Mouse (Mus musculus) hindbrain, embryonic 13.5 days (tissue): ENCODE results near the gene Nisch. TPM values are rescaled to one million over a fixed set of nuclear protein-coding genes. Genes with fewer than 3 reads are reported as not detected.

Source experiments
- ATAC-seq: fragments of 200-750 bp; cut with Nextera tagmentation; 2 replicates; pipeline ENCODE4 v1.8.0; 2017; ENCODE audit warnings: moderate TSS enrichment; ENCODE audit not compliant: low FRiP score
- H3K27ac ChIP-seq: fragments of 300-500 bp; sonication (generic); 2 replicates; pipeline ENCODE4 v1.5.1; 2015; ENCODE audit warnings: inconsistent platforms, mild to moderate bottlenecking, moderate library complexity
- H3K27me3 ChIP-seq: fragments of 300-500 bp; sonication (generic); 2 replicates; pipeline ENCODE4 v1.6.1; 2015; ENCODE audit warnings: mild to moderate bottlenecking, inconsistent platforms
- H3K36me3 ChIP-seq: fragments of 300-500 bp; sonication (generic); 2 replicates; pipeline ENCODE4 v1.6.1; 2015; ENCODE audit warnings: mild to moderate bottlenecking, inconsistent platforms
- H3K4me1 ChIP-seq: fragments of 300-500 bp; sonication (generic); replicated peaks from 2 replicates; pipeline ENCODE4 v1.6.1; 2015; ENCODE audit warnings: inconsistent platforms
- H3K4me2 ChIP-seq: fragments of 300-500 bp; sonication (generic); 2 replicates; pipeline ENCODE4 v1.6.1; 2015; ENCODE audit warnings: inconsistent platforms, mild to moderate bottlenecking, moderate library complexity
- H3K4me3 ChIP-seq: fragments of 300-500 bp; sonication (generic); 2 replicates; pipeline ENCODE4 v1.5.1; 2015; ENCODE audit warnings: mild to moderate bottlenecking, inconsistent platforms
- H3K9ac ChIP-seq: fragments of 300-500 bp; sonication (generic); 2 replicates; pipeline ENCODE4 v1.6.1; 2015; ENCODE audit warnings: mild to moderate bottlenecking, inconsistent platforms
- H3K9me3 ChIP-seq: fragments of 300-500 bp; sonication (generic); 2 replicates; pipeline ENCODE4 v1.6.1; 2016; ENCODE audit warnings: inconsistent platforms
- WGBS: fragments of 180-500 bp; shearing (Covaris S2); methylation state at CpG from one replicate; pipeline ENCODE4 v1.1.7; 2015; 5-methylcytosine and 5-hydroxymethylcytosine counted together
- polyA plus RNA-seq: library from polyadenylated mRNA; unstranded; fragments of >200 nt; fragmentation: Nextera tagmentation; extraction: Ambion mirVana; gene quantifications from 2 replicates; pipeline ENCODE4 v1.2.1, GENCODE M21; 2015

Nisch gene
- polyA plus RNA-seq, 1 experiment from 2014 or later, result 315 TPM

DNA sequence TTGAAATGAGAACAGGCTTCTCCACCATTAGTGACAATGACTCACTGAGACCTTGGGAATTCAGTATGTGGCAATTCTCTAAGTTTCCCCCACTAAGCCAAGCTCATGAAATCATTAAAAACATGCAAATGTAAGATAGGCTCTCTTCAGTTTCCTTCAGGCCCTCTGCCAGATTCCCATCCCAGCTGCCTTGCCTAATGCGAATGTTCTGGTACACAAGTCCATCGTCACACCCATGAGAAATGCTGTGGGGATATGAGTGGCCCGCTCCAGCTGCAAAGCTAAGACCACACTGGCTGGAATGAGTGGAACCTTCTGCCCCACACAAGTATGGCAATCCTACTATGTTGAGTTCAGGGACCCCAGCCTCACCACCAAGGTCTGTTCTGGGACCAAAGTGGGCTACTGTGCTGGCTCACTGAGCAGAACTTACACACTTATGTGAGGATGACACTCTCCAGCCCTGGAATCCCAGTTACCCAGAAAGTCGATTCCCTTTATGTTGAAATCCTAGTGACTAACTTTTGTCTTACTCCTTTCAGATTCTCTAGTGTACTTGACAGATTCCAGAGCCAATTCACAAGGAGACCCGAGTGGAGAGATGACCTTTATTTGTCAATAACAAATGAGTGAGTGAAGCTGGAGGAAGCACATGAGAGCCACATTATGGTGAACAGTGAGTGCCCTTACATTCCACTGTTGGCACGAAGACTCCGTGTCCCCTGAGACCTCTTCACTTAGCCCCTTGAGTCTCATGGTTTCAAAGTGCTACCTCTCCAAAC, 20.5 kb upstream of the Nisch start:
- Histone ChIP-seq H3K4me1 (0 out of 2 replicates have a peak, but pooled peaks cover 4% of the 10 kb centered on the region), H3K4me2 (no peak overlapping the region), H3K9me3 (no peaks in the 10 kb centered on the region), H3K4me3 (no peak overlapping the region), H3K36me3 (peaks cover 17% of the 10 kb centered on the region; the same call in 1 of the 2 replicates), H3K27me3 (no peaks in the 10 kb centered on the region), H3K9ac (no peak overlapping the region), H3K27ac (no peak overlapping the region)
- 87% methylated on average over 7 of the region's 7 CpGs for WGBS
- no peak for ATAC-seq

- H3K4me1 ChIP-seq, result 0 out of 2 replicates have a peak, but pooled peaks cover 9% of the 10 kb centered on the region
- H3K9me3 ChIP-seq, result no peaks in the 10 kb centered on the region
- no peak overlapping the region for H3K9ac ChIP-seq
- WGBS, result 23% methylated on average over 11 of the region's 11 CpGs
- H3K36me3 ChIP-seq, result peaks cover 11% of the 10 kb centered on the region; the same call in 1 of the 2 replicates
- H3K27ac ChIP-seq, result no peak overlapping the region
- no peaks in the 10 kb centered on the region for H3K27me3 ChIP-seq
- peak; percentile 41 for ATAC-seq
- no peak overlapping the region for H3K4me2 ChIP-seq
- H3K4me3 ChIP-seq, result no peak overlapping the region
These were observed 17.3 kb upstream of the Nisch start for GRCm38 (mm10) chr14:31233996-31234591.

DNA sequence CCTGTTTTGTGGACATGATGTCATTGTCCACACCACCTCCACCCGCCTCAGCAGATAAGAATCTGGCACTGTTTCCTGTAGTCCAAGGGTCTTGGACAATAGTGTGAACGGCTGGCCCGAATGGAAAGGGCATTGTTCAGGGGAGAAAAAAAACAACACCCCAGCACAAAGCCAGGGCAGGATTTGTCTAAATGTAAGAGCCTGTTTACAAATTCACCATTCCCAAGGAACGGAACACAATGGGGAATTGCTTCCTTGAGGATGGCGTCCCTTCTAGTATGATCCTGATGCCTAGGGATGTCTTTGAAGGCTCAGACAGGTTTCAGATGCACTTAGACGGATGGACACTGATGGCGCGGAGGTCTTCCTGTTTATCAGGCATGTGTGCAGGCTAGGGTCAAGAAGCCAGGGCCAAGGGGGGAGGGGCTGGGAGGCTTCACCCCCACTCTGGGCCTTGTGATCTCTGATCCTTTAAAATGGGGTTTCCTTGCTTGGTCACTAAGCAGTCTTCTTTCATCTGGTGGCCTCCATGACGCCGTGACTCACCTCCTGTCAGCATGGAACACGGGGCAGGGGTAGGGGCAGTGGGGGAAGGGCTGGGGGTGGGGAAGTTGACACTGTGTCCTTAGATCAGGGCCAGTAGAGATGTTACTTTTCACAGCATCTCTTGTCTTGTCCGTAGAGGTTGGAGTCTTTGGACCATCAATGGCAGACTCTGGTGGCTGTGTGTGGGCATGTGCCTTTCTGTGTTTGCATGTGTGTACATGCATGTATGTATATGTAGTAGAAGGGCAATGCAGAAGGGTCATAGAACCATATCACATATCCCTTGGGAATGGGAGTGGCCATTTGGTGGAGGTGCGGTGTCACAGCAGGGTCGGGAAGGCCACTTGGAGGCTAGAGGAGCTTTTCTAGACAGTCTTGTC, 16.6 kb upstream of the Nisch start:
- Histone ChIP-seq H3K4me2 (no peak overlapping the region), H3K4me3 (no peak overlapping the region), H3K27me3 (no peaks in the 10 kb centered on the region), H3K27ac (no peak overlapping the region), H3K36me3 (0 out of 2 replicates have a peak, but pooled peaks cover 5% of the 10 kb centered on the region), H3K9ac (no peak overlapping the region), H3K9me3 (no peaks in the 10 kb centered on the region), H3K4me1 (0 out of 2 replicates have a peak, but pooled peaks cover 10% of the 10 kb centered on the region)
- WGBS, result 82% methylated on average over 14 of the region's 14 CpGs
- ATAC-seq, result peak; percentile 52

GRCm38 (mm10) chr14:31232404-31233069, 15.8 kb upstream of the Nisch start:
- no peak for ATAC-seq
- WGBS, result 83% methylated on average over 13 of the region's 13 CpGs

GRCm38 (mm10) chr14:31230442-31230841, 13.7 kb upstream of the Nisch start:
- Histone ChIP-seq H3K4me1 (peaks cover 10% of the 10 kb centered on the region; the same call in 1 of the 2 replicates), H3K27me3 (no peaks in the 10 kb centered on the region), H3K36me3 (no peaks in the 10 kb centered on the region), H3K4me3 (no peak overlapping the region), H3K9ac (no peak overlapping the region), H3K9me3 (no peaks in the 10 kb centered on the region), H3K27ac (no peak overlapping the region), H3K4me2 (no peak overlapping the region)
- 81% methylated on average over 8 of the region's 8 CpGs for WGBS
- ATAC-seq, result no peak

More at GRCm38 (mm10) chr14:31232404-31233069, 15.8 kb upstream of the Nisch start:
- H3K4me1 ChIP-seq, result 0 out of 2 replicates have a peak, but pooled peaks cover 10% of the 10 kb centered on the region
- no peaks in the 10 kb centered on the region for H3K9me3 ChIP-seq
- H3K4me3 ChIP-seq, result no peak overlapping the region
- no peak overlapping the region; the same call in 1 of the 2 replicates for H3K27ac ChIP-seq
- H3K9ac ChIP-seq, result no peak overlapping the region
- H3K4me2 ChIP-seq, result no peak overlapping the region
- no peaks in the 10 kb centered on the region for H3K27me3 ChIP-seq
- 0 out of 2 replicates have a peak, but pooled peaks cover under 1% of the 10 kb centered on the region for H3K36me3 ChIP-seq

DNA sequence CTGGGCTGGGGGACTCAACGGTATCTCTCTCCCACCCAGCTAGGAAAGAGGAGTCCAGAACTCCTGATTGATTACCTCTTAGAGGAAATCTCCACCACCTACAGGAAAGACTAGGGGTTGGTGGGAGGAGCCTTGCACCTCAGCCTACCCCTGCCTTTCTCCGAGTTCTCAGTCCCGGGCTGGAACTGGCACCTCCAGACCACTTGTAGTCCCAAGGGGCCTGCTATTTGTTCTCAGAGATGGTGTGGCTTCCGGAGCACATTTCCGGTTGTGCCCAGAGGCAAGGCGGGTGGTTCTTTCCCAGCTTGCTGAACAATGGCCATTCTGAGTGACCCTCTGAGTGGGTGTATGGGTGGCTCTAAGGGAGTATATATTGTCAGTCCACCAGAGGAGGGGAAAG, 11.5 kb upstream of the Nisch start:
- H3K4me3 ChIP-seq, result no peak overlapping the region
- no peaks in the 10 kb centered on the region for H3K9me3 ChIP-seq
- 74% methylated on average over 6 of the region's 6 CpGs for WGBS
- peaks cover 6% of the 10 kb centered on the region; the same call in 1 of the 2 replicates for H3K4me1 ChIP-seq
- ATAC-seq, result no peak
- H3K4me2 ChIP-seq, result no peak overlapping the region
- H3K9ac ChIP-seq, result no peak overlapping the region
- no peaks in the 10 kb centered on the region for H3K27me3 ChIP-seq
- H3K36me3 ChIP-seq, result no peaks in the 10 kb centered on the region
- no peak overlapping the region for H3K27ac ChIP-seq

DNA sequence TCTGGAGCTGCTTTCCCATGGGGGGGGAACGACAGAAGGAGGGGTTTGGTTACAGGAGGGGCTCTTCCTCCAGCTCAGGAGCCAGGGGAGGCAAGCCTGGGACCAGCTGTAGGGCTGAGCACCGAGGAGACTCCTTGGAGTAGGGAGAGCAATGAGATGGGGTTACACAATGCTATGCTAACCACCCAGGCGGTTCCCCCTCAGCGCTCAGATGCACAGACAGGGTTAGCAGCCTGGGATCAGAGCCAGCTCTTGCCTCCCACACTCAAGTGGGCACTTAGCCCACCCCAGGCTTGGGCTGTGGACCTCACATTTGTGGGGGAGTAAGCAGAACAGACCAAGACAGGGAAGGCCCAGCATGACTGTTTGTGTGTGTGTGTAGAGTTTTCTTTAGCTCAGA, 10.2 kb upstream of the Nisch start:
- Histone ChIP-seq H3K27me3 (no peaks in the 10 kb centered on the region), H3K4me1 (peaks cover 6% of the 10 kb centered on the region; the same call in 1 of the 2 replicates), H3K9me3 (no peaks in the 10 kb centered on the region), H3K36me3 (no peaks in the 10 kb centered on the region), H3K9ac (no peak overlapping the region), H3K4me2 (no peak overlapping the region), H3K4me3 (no peak overlapping the region), H3K27ac (no peak overlapping the region)
- 55% methylated on average over 4 of the region's 4 CpGs for WGBS
- peak; percentile 52; the same call in 1 of the 2 replicates for ATAC-seq

DNA sequence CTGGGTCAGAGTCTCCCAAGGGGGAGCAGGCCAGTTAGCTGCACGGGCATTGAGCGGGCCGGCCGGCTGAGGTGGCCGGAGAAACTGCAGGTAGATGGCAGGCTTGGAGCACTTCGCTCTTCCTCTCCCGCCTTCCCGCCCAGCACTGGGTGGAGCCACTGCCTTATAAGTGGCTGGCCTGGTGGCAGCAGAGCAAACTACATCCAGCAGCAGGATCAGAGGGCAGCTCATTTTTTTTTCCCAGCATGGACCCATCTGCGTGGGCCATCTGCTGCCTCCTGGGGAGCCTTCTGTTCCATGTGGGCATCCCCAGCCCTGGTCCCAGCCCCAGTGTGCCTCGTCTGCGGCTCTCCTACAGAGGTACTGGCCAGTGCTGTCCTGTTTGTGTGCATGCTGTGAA, 920 bp upstream of the Nisch start, which contains the start of gene Sema3g:
Gene Sema3g (plus strand): TSS at position 195 of the 400 bp plus-strand sequence.
- 0 out of 2 replicates have a peak within 1 kb of the TSS, but pooled peaks have one; percentile 10 for H3K27ac ChIP-seq
- peak; percentile 67; the same call in 1 of the 2 replicates for ATAC-seq
- peaks cover 6% of the 10 kb centered on the region; the same call in 1 of the 2 replicates for H3K27me3 ChIP-seq
- H3K36me3 ChIP-seq, result no peaks in the 10 kb centered on the region
- no peak within 1 kb of the TSS; the same call in 1 of the 2 replicates for H3K4me2 ChIP-seq
- peaks cover 16% of the 10 kb centered on the region for H3K4me1 ChIP-seq
- no peak within 1 kb of the TSS for H3K4me3 ChIP-seq
- H3K9me3 ChIP-seq, result no peaks in the 10 kb centered on the region
- H3K9ac ChIP-seq, result peak within 1 kb of the TSS; percentile 46; the same call in 1 of the 2 replicates
- WGBS, result 11% methylated on average over 11 of the region's 11 CpGs

DNA sequence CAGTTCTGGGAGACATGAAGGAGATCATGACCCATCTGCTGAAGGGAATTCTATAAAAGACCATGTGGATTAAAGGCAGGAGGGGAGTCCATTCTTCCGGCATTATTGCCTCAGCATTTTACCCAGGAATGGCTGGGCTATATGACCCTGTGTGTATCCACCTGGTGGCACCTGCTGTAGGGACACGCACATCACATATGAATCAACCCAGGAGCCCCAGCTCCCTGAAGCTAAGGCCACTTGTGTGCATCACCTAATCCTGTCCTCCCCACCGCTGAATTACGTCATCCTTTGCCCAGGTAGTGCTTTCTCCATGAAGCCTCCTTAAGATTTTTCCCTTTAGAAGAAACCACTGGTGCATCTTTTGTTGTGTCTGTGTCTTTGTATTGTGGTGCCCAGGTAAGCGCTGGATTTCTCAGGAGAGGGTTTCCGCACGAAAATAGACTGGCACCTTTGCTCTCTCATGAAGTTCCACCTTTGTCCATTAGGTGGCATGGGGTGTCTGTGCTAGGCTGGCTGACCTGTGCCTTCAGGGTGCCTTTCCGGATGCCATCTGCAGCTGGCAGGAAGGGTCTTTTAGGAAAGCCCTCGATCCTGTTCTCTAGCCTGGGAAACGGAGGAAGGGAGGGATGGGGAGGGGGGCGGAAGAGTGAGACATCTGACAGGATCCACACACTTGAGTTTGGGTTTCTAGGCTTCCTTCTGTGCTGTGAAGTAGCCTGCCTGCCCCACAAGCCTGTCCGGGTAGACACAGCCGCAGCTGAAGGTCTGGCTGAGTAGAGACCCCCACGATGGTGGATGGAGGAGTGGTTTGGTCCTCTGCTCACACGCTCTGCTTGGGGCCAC, 1.4 kb downstream of the Nisch start:
- Histone ChIP-seq H3K27me3 (peaks cover 6% of the 10 kb centered on the region; the same call in 1 of the 2 replicates), H3K4me2 (0 out of 2 replicates have a peak overlapping the region, but pooled peaks have one; percentile 20), H3K9ac (peak overlapping the region; percentile 56), H3K4me3 (no peak overlapping the region), H3K36me3 (no peaks in the 10 kb centered on the region), H3K4me1 (peaks cover 16% of the 10 kb centered on the region), H3K9me3 (no peaks in the 10 kb centered on the region), H3K27ac (0 out of 2 replicates have a peak overlapping the region, but pooled peaks have one; percentile 26)
- WGBS, result 34% methylated on average over 15 of the region's 15 CpGs
- peak; percentile 65; the same call in 1 of the 2 replicates for ATAC-seq

DNA sequence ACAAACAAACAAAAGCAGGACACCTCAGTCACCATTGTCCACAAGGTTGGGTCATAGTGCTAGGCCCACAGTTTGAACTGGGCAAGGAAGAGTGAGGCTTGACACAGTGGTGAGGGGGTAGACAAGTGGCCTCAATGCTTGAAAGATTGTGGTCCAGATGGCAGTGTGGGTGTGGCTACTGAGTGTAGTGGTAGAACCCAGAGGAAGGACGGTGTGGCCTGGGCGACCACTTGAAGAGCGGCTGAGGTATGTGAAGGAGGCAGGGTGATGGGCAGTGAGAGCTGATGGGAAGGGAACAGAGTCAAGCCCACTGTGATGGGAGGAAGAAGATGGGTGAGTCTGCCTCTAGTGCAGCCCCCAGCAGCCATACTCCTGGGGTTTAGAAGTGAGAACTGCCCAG, 2.1 kb downstream of the Nisch start:
- Histone ChIP-seq H3K27me3 (peaks cover 7% of the 10 kb centered on the region; the same call in 1 of the 2 replicates), H3K4me3 (no peak overlapping the region), H3K9ac (peak overlapping the region; percentile 43; the same call in 1 of the 2 replicates), H3K27ac (no peak overlapping the region), H3K9me3 (no peaks in the 10 kb centered on the region), H3K36me3 (no peaks in the 10 kb centered on the region), H3K4me1 (peaks cover 16% of the 10 kb centered on the region), H3K4me2 (no peak overlapping the region)
- ATAC-seq, result no peak
- 94% methylated on average over 3 of the region's 3 CpGs for WGBS
